Mouse (Mus musculus): ENCODE data around the gene Gm44965. TPM values are rescaled to one million over a fixed set of nuclear protein-coding genes. Genes with fewer than 3 reads are reported as not detected.

Gene Gm44965
- polyA plus RNA-seq, 1 experiment: not detected

GRCm38 (mm10) chr6:48589194-48589750 is 4.5 kb upstream of the Gm44965 start, which contains the start of gene Gm45021:
Gene Gm45021, plus strand, starts transcription at chr6:48589610.
- Histone ChIP-seq H3K4me3 (replicated peaks; ENCODE audit: control insufficient read depth, low read depth, low read length) (no peak within 1 kb of the TSS), H3K4me1 (ENCODE audit: control insufficient read depth, insufficient read depth, low read length) (no peaks in the 10 kb centered on the region; the same call in none of the 2 replicates), H3K27ac (ENCODE audit: control insufficient read depth, insufficient read depth, low read depth, low read length, poor library complexity) (no peak within 1 kb of the TSS; the same call in 1 of the 2 replicates)
- TF ChIP-seq CTCF (IDR thresholded peaks at IDR 0.05; ENCODE audit: control insufficient read depth, insufficient read depth, low read length): no peak
- TF ChIP-seq POLR2A (IDR thresholded peaks at IDR 0.05; ENCODE audit: borderline replicate concordance, control insufficient read depth, low read depth, low read length): no peak
- WGBS: 7% methylated on average over 6 of the region's 6 CpGs

- H3K4me3 ChIP-seq (replicated peaks; ENCODE audit: control insufficient read depth, low read depth, low read length): no peak overlapping the region
- H3K27ac ChIP-seq (ENCODE audit: control insufficient read depth, insufficient read depth, low read depth, low read length, poor library complexity): no peak overlapping the region
- TF ChIP-seq CTCF (IDR thresholded peaks at IDR 0.05; ENCODE audit: control insufficient read depth, insufficient read depth, low read length): no peak
- no peak for TF ChIP-seq POLR2A (IDR thresholded peaks at IDR 0.05; ENCODE audit: borderline replicate concordance, control insufficient read depth, low read depth, low read length)
- no peaks in the 10 kb centered on the region; the same call in none of the 2 replicates for H3K4me1 ChIP-seq (ENCODE audit: control insufficient read depth, insufficient read depth, low read length)
- 71% methylated on average over 3 of the region's 3 CpGs for WGBS
Observed at GRCm38 (mm10) chr6:48591221-48591845, 2.4 kb upstream of the Gm44965 start.

- TF ChIP-seq POLR2A (IDR thresholded peaks at IDR 0.05; ENCODE audit: borderline replicate concordance, control insufficient read depth, low read depth, low read length): no peak
- Histone ChIP-seq H3K4me1 (ENCODE audit: control insufficient read depth, insufficient read depth, low read length) (no peaks in the 10 kb centered on the region; the same call in none of the 2 replicates), H3K27ac (ENCODE audit: control insufficient read depth, insufficient read depth, low read depth, low read length, poor library complexity) (no peak overlapping the region), H3K4me3 (replicated peaks; ENCODE audit: control insufficient read depth, low read depth, low read length) (no peak overlapping the region)
- WGBS: 61% methylated on average over 6 of the region's 6 CpGs
Observed at GRCm38 (mm10) chr6:48591871-48592270, 1.9 kb upstream of the Gm44965 start.

- Histone ChIP-seq H3K27ac (ENCODE audit: control insufficient read depth, insufficient read depth, low read depth, low read length, poor library complexity) (peak overlapping the region; percentile 64), H3K4me1 (ENCODE audit: control insufficient read depth, insufficient read depth, low read length) (no peaks in the 10 kb centered on the region; the same call in none of the 2 replicates), H3K4me3 (replicated peaks; ENCODE audit: control insufficient read depth, low read depth, low read length) (peak overlapping the region; percentile 86)
- 1% methylated on average over 41 of the region's 41 CpGs for WGBS
- TF ChIP-seq CTCF (IDR thresholded peaks at IDR 0.05; ENCODE audit: control insufficient read depth, insufficient read depth, low read length) (no peak), POLR2A (IDR thresholded peaks at IDR 0.05; ENCODE audit: borderline replicate concordance, control insufficient read depth, low read depth, low read length) (peak; percentile 1; the same call in 1 of the 2 replicates)
Observed at GRCm38 (mm10) chr6:48594043-48594738, 450 bp downstream of the Gm44965 start.

- Histone ChIP-seq H3K4me1 (ENCODE audit: control insufficient read depth, insufficient read depth, low read length) (no peaks in the 10 kb centered on the region; the same call in none of the 2 replicates), H3K4me3 (replicated peaks; ENCODE audit: control insufficient read depth, low read depth, low read length) (no peak overlapping the region), H3K27ac (ENCODE audit: control insufficient read depth, insufficient read depth, low read depth, low read length, poor library complexity) (no peak overlapping the region)
- 21% methylated on average over 1 of the region's 1 CpGs for WGBS
- TF ChIP-seq POLR2A (IDR thresholded peaks at IDR 0.05; ENCODE audit: borderline replicate concordance, control insufficient read depth, low read depth, low read length) (no peak), CTCF (IDR thresholded peaks at IDR 0.05; ENCODE audit: control insufficient read depth, insufficient read depth, low read length) (no peak)
Observed at GRCm38 (mm10) chr6:48595278-48595677, 1.5 kb downstream of the Gm44965 start.

- H3K27ac ChIP-seq (ENCODE audit: control insufficient read depth, insufficient read depth, low read depth, low read length, poor library complexity): no peak overlapping the region
- peaks cover 1% of the 10 kb centered on the region for H3K4me1 ChIP-seq (ENCODE audit: control insufficient read depth, insufficient read depth, low read length)
- no peak overlapping the region for H3K4me3 ChIP-seq (replicated peaks; ENCODE audit: control insufficient read depth, low read depth, low read length)
- WGBS: 92% methylated on average over 45 of the region's 45 CpGs
- TF ChIP-seq POLR2A (IDR thresholded peaks at IDR 0.05; ENCODE audit: borderline replicate concordance, control insufficient read depth, low read depth, low read length) (no peak), CTCF (IDR thresholded peaks at IDR 0.05; ENCODE audit: control insufficient read depth, insufficient read depth, low read length) (no peak)
Observed at GRCm38 (mm10) chr6:48596545-48597232, 2.9 kb downstream of the Gm44965 start.

- WGBS: 95% methylated on average over 27 of the region's 27 CpGs
- H3K27ac ChIP-seq (ENCODE audit: control insufficient read depth, insufficient read depth, low read depth, low read length, poor library complexity): no peak overlapping the region
- TF ChIP-seq POLR2A (IDR thresholded peaks at IDR 0.05; ENCODE audit: borderline replicate concordance, control insufficient read depth, low read depth, low read length) (no peak), CTCF (IDR thresholded peaks at IDR 0.05; ENCODE audit: control insufficient read depth, insufficient read depth, low read length) (no peak)
- H3K4me3 ChIP-seq (replicated peaks; ENCODE audit: control insufficient read depth, low read depth, low read length): no peak overlapping the region
- H3K4me1 ChIP-seq (ENCODE audit: control insufficient read depth, insufficient read depth, low read length): peaks cover 1% of the 10 kb centered on the region
Observed at GRCm38 (mm10) chr6:48597233-48597625, 3.5 kb downstream of the Gm44965 start.

GRCm38 (mm10) chr6:48600594-48600993 is 6.9 kb downstream of the Gm44965 start:
- WGBS: 75% methylated on average over 1 of the region's 1 CpGs
- H3K27ac ChIP-seq (ENCODE audit: control insufficient read depth, insufficient read depth, low read depth, low read length, poor library complexity): no peak overlapping the region

More at GRCm38 (mm10) chr6:48600594-48600993, 6.9 kb downstream of the Gm44965 start:
- TF ChIP-seq CTCF (IDR thresholded peaks at IDR 0.05; ENCODE audit: control insufficient read depth, insufficient read depth, low read length) (no peak), POLR2A (IDR thresholded peaks at IDR 0.05; ENCODE audit: borderline replicate concordance, control insufficient read depth, low read depth, low read length) (no peak)
- no peak overlapping the region for H3K4me3 ChIP-seq (replicated peaks; ENCODE audit: control insufficient read depth, low read depth, low read length)
- peaks cover 1% of the 10 kb centered on the region; the same call in 1 of the 2 replicates for H3K4me1 ChIP-seq (ENCODE audit: control insufficient read depth, insufficient read depth, low read length)

Measured in bone marrow, adult 2 months (tissue).